Mouse (Mus musculus) liver, embryonic 14.5 days (tissue): ENCODE measurements around the gene Glb1l. TPM values are rescaled to one million over a fixed set of nuclear protein-coding genes. Genes with fewer than 3 reads are reported as not detected.

Experiments
- ATAC-seq: fragments of 200-750 bp; cut with Nextera tagmentation; 2 replicates; pipeline ENCODE4 v1.8.0; 2017; ENCODE audit warnings: moderate number of reproducible peaks, mild to moderate bottlenecking, moderate library complexity; ENCODE audit not compliant: insufficient read depth
- DNase-seq, 3 experiments: peaks; one replicate each; pipeline ENCODE4 v3.0.0-alpha.2; 2012 to 2013; ENCODE audit warnings: low read depth in 3 of 3, low spot score in 3 of 3
- H3K27ac ChIP-seq: fragments of 300-500 bp; sonication (generic); 2 replicates; pipeline ENCODE4 v1.5.1; 2014; ENCODE audit warnings: moderate library complexity, mild to moderate bottlenecking, control low read depth, inconsistent platforms
- H3K27me3 ChIP-seq: fragments of 300-500 bp; sonication (generic); 2 replicates; pipeline ENCODE4 v1.6.1; 2014; ENCODE audit warnings: mild to moderate bottlenecking, low read length, moderate library complexity; ENCODE audit not compliant: control insufficient read depth, insufficient read depth
- H3K36me3 ChIP-seq: fragments of 300-500 bp; sonication (generic); replicated peaks from 2 replicates; pipeline ENCODE4 v1.6.1; 2014; ENCODE audit warnings: low read depth; ENCODE audit not compliant: control insufficient read depth, insufficient read depth
- H3K4me1 ChIP-seq, 2 experiments: fragments of 200-500 bp in 1 of 2; fragments of 300-500 bp in 1 of 2; sonication (generic) in 1 of 2; replicated peaks; 2 replicates each; pipeline ENCODE4 v1.6.1; 2012 to 2014; ENCODE audit warnings: antibody characterized with exemption in 1 of 2, inconsistent platforms in 1 of 2, low read length in 1 of 2; ENCODE audit not compliant: control insufficient read depth in 2 of 2, insufficient read depth in 2 of 2
- H3K4me2 ChIP-seq: fragments of 300-500 bp; sonication (generic); 2 replicates; pipeline ENCODE4 v1.6.1; 2014; ENCODE audit warnings: low read depth, mild to moderate bottlenecking, control low read depth, moderate library complexity
- H3K4me3 ChIP-seq, 2 experiments: fragments of 200-500 bp in 1 of 2; fragments of 300-500 bp in 1 of 2; sonication (generic) in 1 of 2; 2 replicates each; pipeline ENCODE4 v1.5.1; 2012 to 2014; ENCODE audit warnings: low read depth in 2 of 2, low read length in 2 of 2, mild to moderate bottlenecking in 2 of 2, control low read depth in 1 of 2, inconsistent platforms in 1 of 2, moderate library complexity in 1 of 2; ENCODE audit not compliant: insufficient read depth in 1 of 2
- H3K9ac ChIP-seq: fragments of 300-500 bp; sonication (generic); replicated peaks from 2 replicates; pipeline ENCODE4 v1.6.1; 2014; ENCODE audit warnings: mild to moderate bottlenecking, control low read depth, moderate library complexity
- H3K9me3 ChIP-seq: fragments of 300-500 bp; sonication (generic); 2 replicates; pipeline ENCODE4 v1.6.1; 2016; ENCODE audit warnings: low read length, mixed read lengths; ENCODE audit not compliant: control insufficient read depth
- CTCF ChIP-seq: IDR thresholded peaks from 2 replicates; pipeline ENCODE4 v1.5.1; 2016; ENCODE audit warnings: antibody characterized with exemption, low read depth, control low read depth
- EP300 ChIP-seq: IDR thresholded peaks from 2 replicates; pipeline ENCODE4 v1.6.1; 2016; ENCODE audit warnings: antibody characterized with exemption, low read depth
- WGBS: fragments of 180-500 bp; shearing (Covaris S2); extraction: QIAGEN DNeasy Blood & Tissue Kit; methylation state at CpG from one replicate; pipeline ENCODE4 v1.1.7; 2014; ENCODE audit not compliant: insufficient replicate concordance; 5-methylcytosine and 5-hydroxymethylcytosine counted together
- polyA plus RNA-seq, 2 experiments: library from polyadenylated mRNA; depleted of rRNA in 1 of 2; stranded (reverse) in 1 of 2; unstranded in 1 of 2; fragments of >200 nt; fragmentation: Nextera tagmentation in 1 of 2; extraction: Ambion mirVana in 1 of 2; gene quantifications; 2 replicates each; pipeline versions ENCODE4 v1.2.1 to v1.2.3; 2012 to 2014

The Glb1l gene
- polyA plus RNA-seq, 2 experiments = 3.2 to 4.9 TPM

GRCm38 (mm10) chr1:75214442-75214841 is 3.8 kb upstream of the Glb1l start:
- H3K36me3 ChIP-seq = peaks cover 49% of the 10 kb centered on the region
- 75% methylated on average over 2 of the region's 2 CpGs for WGBS
- DNase-seq (no peak), ATAC-seq (no peak)
- TF ChIP-seq EP300 = no peak
- TF ChIP-seq CTCF = no peak
- peak overlapping the region; percentile 75 for H3K4me2 ChIP-seq
- 0 out of 4 replicates have a peak overlapping the region, but pooled peaks of 1 of the 2 experiments have one; percentile 68 for H3K4me3 ChIP-seq
- H3K27me3 ChIP-seq = no peaks in the 10 kb centered on the region
- H3K9ac ChIP-seq = peak overlapping the region; percentile 23; the same call in 1 of the 2 replicates
- H3K27ac ChIP-seq = peak overlapping the region; percentile 43
- H3K9me3 ChIP-seq = no peaks in the 10 kb centered on the region
- peaks cover 61 to 67% of the 10 kb centered on the region in 2 experiments for H3K4me1 ChIP-seq

GRCm38 (mm10) chr1:75213096-75213495 is 2.5 kb upstream of the Glb1l start:
- Histone ChIP-seq H3K4me1 (peaks cover 68 to 78% of the 10 kb centered on the region in 2 experiments), H3K27me3 (no peaks in the 10 kb centered on the region), H3K4me2 (peak overlapping the region; percentile 75), H3K27ac (peak overlapping the region; percentile 43), H3K9me3 (no peaks in the 10 kb centered on the region), H3K9ac (no peak overlapping the region; the same call in 1 of the 2 replicates), H3K36me3 (peaks cover 49% of the 10 kb centered on the region), H3K4me3 (peak overlapping the region; percentile 32 to 77; a peak in 3 of 4 replicates)
- TF ChIP-seq EP300 = no peak
- no peak for TF ChIP-seq CTCF
- no peak for DNase-seq
- ATAC-seq = no peak
- WGBS = 9% methylated on average over 7 of the region's 7 CpGs

DNA sequence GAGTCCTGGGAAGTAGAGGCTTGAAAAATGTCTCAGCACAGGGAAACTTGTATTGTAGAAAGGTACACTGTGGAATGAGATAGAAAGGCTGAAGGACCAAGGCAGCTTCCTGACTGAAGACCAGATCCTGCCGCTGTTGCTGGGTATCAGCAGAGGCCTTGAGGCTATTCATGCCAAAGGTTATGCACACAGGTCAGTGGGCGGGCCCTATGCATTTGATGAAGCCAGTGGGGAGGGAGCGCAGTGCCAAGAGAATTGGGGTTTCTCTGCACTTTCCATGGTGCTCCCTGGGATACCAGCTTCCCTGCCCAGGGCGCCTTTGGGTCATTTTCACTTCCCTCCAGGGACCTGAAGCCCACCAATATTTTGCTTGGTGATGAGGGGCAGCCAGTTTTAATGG is 1.9 kb upstream of the Glb1l start:
- no peak for DNase-seq

DNA sequence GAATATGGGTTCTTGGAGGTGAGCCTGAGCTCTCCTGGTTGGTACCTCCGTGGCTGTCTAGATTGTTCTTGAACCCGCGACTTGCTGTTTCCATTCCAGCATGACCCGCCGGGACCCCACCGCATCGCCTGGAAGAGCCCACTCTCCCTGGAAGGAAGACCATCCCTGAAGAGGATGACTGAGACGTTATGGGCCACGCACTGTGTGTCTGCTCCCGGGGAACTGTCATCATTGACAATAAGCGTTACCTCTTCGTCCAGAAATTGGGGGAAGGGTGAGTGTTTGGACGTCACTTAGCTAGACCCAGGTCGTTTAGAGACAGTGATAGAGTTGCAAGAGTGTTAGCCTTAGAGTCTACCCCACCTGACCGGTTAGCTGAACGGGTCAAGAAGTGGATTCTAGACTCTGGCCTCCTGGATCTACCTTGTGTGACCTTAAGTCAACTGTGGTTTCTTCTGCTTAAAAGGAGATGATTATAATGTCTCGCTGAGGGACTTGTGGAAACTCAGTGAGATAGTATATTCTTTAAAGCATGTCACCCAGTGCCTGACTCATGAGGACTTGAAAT is 612 bp upstream of the Glb1l start:
- Histone ChIP-seq H3K4me2 (peak overlapping the region; percentile 75), H3K9me3 (no peaks in the 10 kb centered on the region), H3K9ac (peak overlapping the region; percentile 86), H3K4me1 (peaks cover 60 to 69% of the 10 kb centered on the region in 2 experiments), H3K36me3 (peaks cover 38% of the 10 kb centered on the region), H3K27ac (peak overlapping the region; percentile 24), H3K27me3 (no peaks in the 10 kb centered on the region), H3K4me3 (peak overlapping the region; percentile 68 to 77)
- TF ChIP-seq CTCF = no peak
- no peak for TF ChIP-seq EP300
- DNase-seq (no peak), ATAC-seq (peak; percentile 4; the same call in 1 of the 2 replicates)
- 6% methylated on average over 17 of the region's 17 CpGs for WGBS

More for the DNA sequence above, 1.9 kb upstream of the Glb1l start:
- no peak for ATAC-seq
- Histone ChIP-seq H3K4me3 (peak overlapping the region; percentile 32 to 77; a peak in 3 of 4 replicates), H3K4me1 (peaks cover 68 to 78% of the 10 kb centered on the region in 2 experiments), H3K9ac (peak overlapping the region; percentile 23; the same call in 1 of the 2 replicates), H3K36me3 (peaks cover 49% of the 10 kb centered on the region), H3K27ac (peak overlapping the region; percentile 43), H3K4me2 (peak overlapping the region; percentile 75), H3K27me3 (no peaks in the 10 kb centered on the region), H3K9me3 (no peaks in the 10 kb centered on the region)
- WGBS = 58% methylated on average over 4 of the region's 4 CpGs
- no peak for TF ChIP-seq EP300
- TF ChIP-seq CTCF = no peak

DNA sequence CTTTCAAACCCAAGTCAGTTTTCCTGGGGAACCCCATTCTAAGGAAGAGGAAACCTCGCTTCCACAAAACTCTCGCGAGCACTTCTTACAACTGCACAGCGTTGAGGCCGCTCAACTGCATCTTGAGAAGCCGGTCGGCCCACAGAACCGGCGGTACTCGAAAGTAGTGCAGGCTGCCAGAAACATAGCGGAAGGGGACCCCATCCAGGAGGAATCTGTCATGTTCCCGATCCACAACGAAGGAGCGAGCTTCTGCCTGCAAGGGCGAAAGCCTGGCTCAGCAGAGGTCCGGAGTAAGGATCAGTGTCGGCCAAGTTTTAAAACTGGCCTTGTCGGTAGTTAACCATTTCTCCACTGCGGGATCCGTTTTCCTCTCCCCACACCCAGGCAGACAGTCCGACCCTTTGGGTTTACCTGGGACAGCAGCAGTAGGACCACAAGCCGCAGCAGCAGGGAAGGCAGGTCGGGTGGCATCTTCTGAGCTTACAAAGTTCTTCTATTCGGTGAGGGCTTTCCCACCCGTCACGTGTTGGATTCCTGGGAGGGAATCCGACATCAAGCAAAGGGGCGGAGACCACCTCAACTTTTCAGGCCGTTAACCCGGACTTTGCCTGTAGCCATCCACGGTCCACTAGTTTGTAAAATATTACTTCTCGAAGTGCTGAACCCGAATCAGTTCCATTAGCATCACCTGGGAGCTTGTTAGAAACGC is 1.5 kb downstream of the Glb1l start:
- H3K36me3 ChIP-seq = peaks cover 17% of the 10 kb centered on the region
- peak overlapping the region; percentile 77 to 82 for H3K4me3 ChIP-seq
- H3K9me3 ChIP-seq = no peaks in the 10 kb centered on the region
- ATAC-seq (no peak), DNase-seq (no peak)
- peaks cover 41 to 48% of the 10 kb centered on the region in 2 experiments for H3K4me1 ChIP-seq
- 19% methylated on average over 34 of the region's 34 CpGs for WGBS
- TF ChIP-seq EP300 (no peak), CTCF (no peak)
- no peak overlapping the region for H3K27ac ChIP-seq
- H3K9ac ChIP-seq = peak overlapping the region; percentile 71
- H3K4me2 ChIP-seq = peak overlapping the region; percentile 75
- no peaks in the 10 kb centered on the region for H3K27me3 ChIP-seq
